Comparison of ENCODE assay signal across 11 mouse cellular contexts in genomic region chr19:46983352-46983965, GRCm38 (mm10). TPM values are rescaled to one million over a fixed set of nuclear protein-coding genes. Genes with fewer than 3 reads are reported as not detected.
DNase-seq lines count a peak whose midpoint lies in the region; ATAC-seq and TF ChIP-seq lines count a peak whose summit lies in the region.
"Had no signal": no experiment of that assay in that cellular context is flagged by ENCODE, and none has a peak within 500 bp of the region (broad histone marks: within the 10 kb centered on the region; RNA-seq: fewer than 3 reads in every experiment).

No protein-coding gene starts in this region.

- ATAC-seq in heart, embryonic 11.5 days (replicated peaks; ENCODE audit: insufficient number of reproducible peaks, low FRiP score, low TSS enrichment), result no peak
- ATAC-seq in midbrain, embryonic 11.5 days (ENCODE audit: low FRiP score), result no peak
- no peak for ATAC-seq in midbrain, embryonic 16.5 days
- ATAC-seq in intestine, postnatal 0 days, result peak; percentile 39; the same call in 1 of the 2 replicates
- peak; percentile 69 for ATAC-seq in stomach, embryonic 16.5 days (ENCODE audit: insufficient read depth, low FRiP score)
- no peak for ATAC-seq in forebrain, embryonic 12.5 days (ENCODE audit: low FRiP score)

- no peaks in the 10 kb centered on the region for H3K36me3 ChIP-seq in heart, embryonic 11.5 days (ENCODE audit: control insufficient read depth, insufficient read depth, low read length)
- no peaks in the 10 kb centered on the region for H3K36me3 ChIP-seq in midbrain, embryonic 11.5 days (ENCODE audit: control insufficient read depth, insufficient read depth, low read length)
- H3K36me3 ChIP-seq in midbrain, embryonic 16.5 days (ENCODE audit: control insufficient read depth, insufficient read depth, low read length), result no peaks in the 10 kb centered on the region
- H3K36me3 ChIP-seq in intestine, postnatal 0 days (ENCODE audit: control insufficient read depth, insufficient read depth), result no peaks in the 10 kb centered on the region
- no peaks in the 10 kb centered on the region for H3K36me3 ChIP-seq in stomach, embryonic 16.5 days (ENCODE audit: control insufficient read depth, insufficient read depth, low read length)
- H3K36me3 ChIP-seq in forebrain, embryonic 12.5 days (replicated peaks), result no peaks in the 10 kb centered on the region
- H3K36me3 ChIP-seq: hindbrain, embryonic 15.5 days had no signal

- WGBS in heart, embryonic 11.5 days (ENCODE audit: insufficient replicate concordance), result 63% methylated on average over 14 of the region's 14 CpGs
- WGBS in midbrain, embryonic 11.5 days, result 57% methylated on average over 14 of the region's 14 CpGs
- 53% methylated on average over 14 of the region's 14 CpGs for WGBS in midbrain, embryonic 16.5 days
- WGBS in intestine, postnatal 0 days, result 25% methylated on average over 14 of the region's 14 CpGs
- WGBS in stomach, embryonic 16.5 days, result 40% methylated on average over 14 of the region's 14 CpGs
- WGBS in forebrain, embryonic 12.5 days, result 51% methylated on average over 14 of the region's 14 CpGs

- H3K4me3 ChIP-seq in heart, embryonic 11.5 days (ENCODE audit: low read depth, low read length), result no peak overlapping the region
- no peak overlapping the region for H3K4me3 ChIP-seq in midbrain, embryonic 11.5 days (ENCODE audit: low read depth, low read length)
- no peak overlapping the region for H3K4me3 ChIP-seq in midbrain, embryonic 16.5 days (ENCODE audit: low read depth, low read length)
- H3K4me3 ChIP-seq in intestine, postnatal 0 days (ENCODE audit: low read depth, low read length), result no peak overlapping the region
- no peak overlapping the region for H3K4me3 ChIP-seq in stomach, embryonic 16.5 days (replicated peaks; ENCODE audit: low read length)
- no peak overlapping the region for H3K4me3 ChIP-seq in forebrain, embryonic 12.5 days (replicated peaks)
- H3K4me3 ChIP-seq: hindbrain, embryonic 15.5 days had no signal

- H3K9ac ChIP-seq in heart, embryonic 11.5 days (ENCODE audit: low read depth, low read length), result 0 out of 2 replicates have a peak overlapping the region, but pooled peaks have one; percentile 36
- no peak overlapping the region for H3K9ac ChIP-seq in midbrain, embryonic 11.5 days (ENCODE audit: low read length)
- H3K9ac ChIP-seq in midbrain, embryonic 16.5 days (ENCODE audit: low read depth, low read length), result no peak overlapping the region
- no peak overlapping the region for H3K9ac ChIP-seq in intestine, postnatal 0 days (ENCODE audit: low read depth, low read length)
- 0 out of 2 replicates have a peak overlapping the region, but pooled peaks have one; percentile 2 for H3K9ac ChIP-seq in stomach, embryonic 16.5 days (ENCODE audit: low read length)
- no peak overlapping the region for H3K9ac ChIP-seq in forebrain, embryonic 12.5 days
- H3K9ac ChIP-seq: hindbrain, embryonic 15.5 days had no signal

- no peak overlapping the region; the same call in 1 of the 2 replicates for H3K4me2 ChIP-seq in heart, embryonic 11.5 days
- H3K4me2 ChIP-seq in midbrain, embryonic 11.5 days, result no peak overlapping the region
- no peak overlapping the region for H3K4me2 ChIP-seq in midbrain, embryonic 16.5 days (ENCODE audit: low read length)
- H3K4me2 ChIP-seq in intestine, postnatal 0 days (replicated peaks; ENCODE audit: low read depth), result peak overlapping the region; percentile 25; the same call in 1 of the 2 replicates
- H3K4me2 ChIP-seq in stomach, embryonic 16.5 days (ENCODE audit: low read depth, low read length), result peak overlapping the region; percentile 26
- no peak overlapping the region for H3K4me2 ChIP-seq in forebrain, embryonic 12.5 days
- H3K4me2 ChIP-seq: hindbrain, embryonic 15.5 days had no signal

- peaks cover 13% of the 10 kb centered on the region; the same call in 1 of the 2 replicates for H3K4me1 ChIP-seq in heart, embryonic 11.5 days (ENCODE audit: control insufficient read depth, insufficient read depth, low read length)
- no peaks in the 10 kb centered on the region; the same call in 1 of the 2 replicates for H3K4me1 ChIP-seq in midbrain, embryonic 11.5 days (ENCODE audit: control insufficient read depth, insufficient read depth, low read length)
- H3K4me1 ChIP-seq in midbrain, embryonic 16.5 days (ENCODE audit: control insufficient read depth, insufficient read depth, low read length), result peaks cover 3% of the 10 kb centered on the region; the same call in 1 of the 2 replicates
- H3K4me1 ChIP-seq in intestine, postnatal 0 days (replicated peaks; ENCODE audit: control insufficient read depth, insufficient read depth, low read length), result peaks cover 8% of the 10 kb centered on the region; the same call in 1 of the 2 replicates
- peaks cover 11% of the 10 kb centered on the region; the same call in 1 of the 2 replicates for H3K4me1 ChIP-seq in stomach, embryonic 16.5 days (ENCODE audit: control insufficient read depth, insufficient read depth, low read length)
- H3K4me1 ChIP-seq in forebrain, embryonic 12.5 days, result peaks cover 7% of the 10 kb centered on the region

- H3K27me3 ChIP-seq in heart, embryonic 11.5 days (ENCODE audit: control insufficient read depth, insufficient read depth, low read length), result no peaks in the 10 kb centered on the region
- no peaks in the 10 kb centered on the region for H3K27me3 ChIP-seq in midbrain, embryonic 11.5 days (ENCODE audit: control insufficient read depth, insufficient read depth, low read length)
- no peaks in the 10 kb centered on the region for H3K27me3 ChIP-seq in midbrain, embryonic 16.5 days (ENCODE audit: control insufficient read depth, insufficient read depth, low read depth, low read length)
- no peaks in the 10 kb centered on the region for H3K27me3 ChIP-seq in intestine, postnatal 0 days (replicated peaks; ENCODE audit: control insufficient read depth, insufficient read depth, low read length)
- no peaks in the 10 kb centered on the region for H3K27me3 ChIP-seq in stomach, embryonic 16.5 days (ENCODE audit: control insufficient read depth, insufficient read depth, low read length)
- no peaks in the 10 kb centered on the region for H3K27me3 ChIP-seq in forebrain, embryonic 12.5 days
- H3K27me3 ChIP-seq: hindbrain, embryonic 15.5 days had no signal

- DNase-seq in heart, adult 9 months (ENCODE audit: low spot score in 2 of 2), result no peak
- peak; percentile 66 for DNase-seq in midbrain, embryonic 11.5 days (ENCODE audit: low spot score, missing footprints)
- DNase-seq in frontal cortex, adult 2 months (ENCODE audit: extremely low spot score in 1 of 2, low spot score in 1 of 2), result no peak
- DNase-seq: adrenal gland, postnatal 10 days; midbrain, embryonic 14.5 days had no signal

- no peaks in the 10 kb centered on the region for H3K9me3 ChIP-seq in heart, embryonic 11.5 days (replicated peaks; ENCODE audit: control insufficient read depth, low read length)
- no peaks in the 10 kb centered on the region for H3K9me3 ChIP-seq in midbrain, embryonic 11.5 days (ENCODE audit: control insufficient read depth, low read length)
- no peaks in the 10 kb centered on the region for H3K9me3 ChIP-seq in midbrain, embryonic 16.5 days (replicated peaks; ENCODE audit: control insufficient read depth, low read length, poor library complexity, severe bottlenecking)
- H3K9me3 ChIP-seq in intestine, postnatal 0 days (ENCODE audit: control insufficient read depth), result no peaks in the 10 kb centered on the region
- no peaks in the 10 kb centered on the region for H3K9me3 ChIP-seq in stomach, embryonic 16.5 days (replicated peaks; ENCODE audit: control insufficient read depth, low read length)
- no peaks in the 10 kb centered on the region for H3K9me3 ChIP-seq in forebrain, embryonic 12.5 days
- H3K9me3 ChIP-seq: hindbrain, embryonic 15.5 days had no signal

- H3K27ac ChIP-seq in heart, embryonic 11.5 days (ENCODE audit: low read depth, low read length), result peak overlapping the region; percentile 54
- no peak overlapping the region for H3K27ac ChIP-seq in midbrain, embryonic 11.5 days (ENCODE audit: low read depth, low read length)
- H3K27ac ChIP-seq in midbrain, embryonic 16.5 days (ENCODE audit: low read length), result no peak overlapping the region
- H3K27ac ChIP-seq in intestine, postnatal 0 days (ENCODE audit: low read depth, low read length), result peak overlapping the region; percentile 2; the same call in 1 of the 2 replicates
- peak overlapping the region; percentile 80 for H3K27ac ChIP-seq in stomach, embryonic 16.5 days (ENCODE audit: low read length)
- no peak overlapping the region for H3K27ac ChIP-seq in forebrain, embryonic 12.5 days
- H3K27ac ChIP-seq: hindbrain, embryonic 15.5 days had no signal

- no peak for TF ChIP-seq CTCF in intestine, postnatal 0 days (IDR thresholded peaks at IDR 0.05; ENCODE audit: low read depth)

RNA-seq across cellular contexts. Expression of gene Ina, which starts 31.0 kb away (rescaled TPM):
- 0.43 and 0.73 TPM in 2 replicates for polyA plus RNA-seq in heart, embryonic 11.5 days (2014; fragmentation: Nextera tagmentation; extraction: Ambion mirVana)
- polyA plus RNA-seq in midbrain, embryonic 11.5 days (2014; fragmentation: Nextera tagmentation; extraction: Ambion mirVana), result 179 and 186 TPM in 2 replicates
- 424 and 528 TPM in 2 replicates for polyA plus RNA-seq in midbrain, embryonic 16.5 days (2015; fragmentation: Nextera tagmentation; extraction: Ambion mirVana)
- polyA plus RNA-seq in intestine, postnatal 0 days (2015; fragmentation: Nextera tagmentation; extraction: Ambion mirVana), result 4.1 and 4.7 TPM in 2 replicates
- polyA plus RNA-seq in stomach, embryonic 16.5 days (2015; fragmentation: Nextera tagmentation; extraction: Ambion mirVana), result 5.7 and 6.5 TPM in 2 replicates
- 204 and 215 TPM in 2 replicates for polyA plus RNA-seq in forebrain, embryonic 12.5 days (2016; fragmentation: Nextera tagmentation; extraction: Ambion mirVana)
- 93.5 and 103 TPM in 2 replicates for polyA plus RNA-seq in frontal cortex, adult 2 months (2012; rRNA removed)

RNA-seq across cellular contexts. Expression of gene Nt5c2, which starts 31.5 kb away (rescaled TPM):
- polyA plus RNA-seq in heart, embryonic 11.5 days (2014; fragmentation: Nextera tagmentation; extraction: Ambion mirVana), result 80.7 and 82.3 TPM in 2 replicates
- polyA plus RNA-seq in midbrain, embryonic 11.5 days (2014; fragmentation: Nextera tagmentation; extraction: Ambion mirVana), result 73.5 and 79.6 TPM in 2 replicates
- polyA plus RNA-seq in midbrain, embryonic 16.5 days (2015; fragmentation: Nextera tagmentation; extraction: Ambion mirVana), result 85.7 and 93.4 TPM in 2 replicates
- polyA plus RNA-seq in intestine, postnatal 0 days (2015; fragmentation: Nextera tagmentation; extraction: Ambion mirVana), result 22.0 and 23.0 TPM in 2 replicates
- 86.4 and 91.2 TPM in 2 replicates for polyA plus RNA-seq in stomach, embryonic 16.5 days (2015; fragmentation: Nextera tagmentation; extraction: Ambion mirVana)
- polyA plus RNA-seq in forebrain, embryonic 12.5 days (2016; fragmentation: Nextera tagmentation; extraction: Ambion mirVana), result 74.0 and 76.0 TPM in 2 replicates
- polyA plus RNA-seq in frontal cortex, adult 2 months (2012; rRNA removed), result 49.8 and 53.3 TPM in 2 replicates

Comparison
In these comparisons a context has a peak if more than half of its experiments do, and no peak if none do; other contexts are left out.
1. ATAC-seq: peak in intestine, postnatal 0 days (single experiment) and stomach, embryonic 16.5 days (single experiment); none in heart, embryonic 11.5 days (single experiment), midbrain, embryonic 11.5 days (single experiment), midbrain, embryonic 16.5 days (single experiment) and forebrain, embryonic 12.5 days (single experiment).
2. H3K27ac ChIP-seq: peak in heart, embryonic 11.5 days (single experiment), intestine, postnatal 0 days (single experiment) and stomach, embryonic 16.5 days (single experiment); none in midbrain, embryonic 11.5 days (single experiment), midbrain, embryonic 16.5 days (single experiment) and forebrain, embryonic 12.5 days (single experiment).
3. H3K4me2 ChIP-seq: peak in intestine, postnatal 0 days (single experiment) and stomach, embryonic 16.5 days (single experiment); none in heart, embryonic 11.5 days (single experiment), midbrain, embryonic 11.5 days (single experiment), midbrain, embryonic 16.5 days (single experiment) and forebrain, embryonic 12.5 days (single experiment).
4. H3K9ac ChIP-seq: peak in heart, embryonic 11.5 days (single experiment) and stomach, embryonic 16.5 days (single experiment); none in midbrain, embryonic 11.5 days (single experiment), midbrain, embryonic 16.5 days (single experiment), intestine, postnatal 0 days (single experiment) and forebrain, embryonic 12.5 days (single experiment).
5. RNA of gene Ina, which starts 31.0 kb away (polyA plus RNA-seq): 424 to 528 TPM in midbrain, embryonic 16.5 days, 204 to 215 TPM in forebrain, embryonic 12.5 days, 179 to 186 TPM in midbrain, embryonic 11.5 days and 93.5 to 103 TPM in frontal cortex, adult 2 months; 5.7 to 6.5 TPM in stomach, embryonic 16.5 days, 4.1 to 4.7 TPM in intestine, postnatal 0 days and 0.43 to 0.73 TPM in heart, embryonic 11.5 days; every median in the first group is over 10 times any median in the second.